Mouse (Mus musculus) monocyte, adult 5-6 weeks (primary cell): ENCODE data around the gene Gopc. TPM values are rescaled to one million over a fixed set of nuclear protein-coding genes. Genes with fewer than 3 reads are reported as not detected.

Source experiments
- ATAC-seq: fragments of 153-309, 156-312 bp; replicated peaks from 2 replicates; pipeline ENCODE4 v1.8.0; 2017; ENCODE audit warnings: mild to moderate bottlenecking; ENCODE audit not compliant: low TSS enrichment, insufficient number of reproducible peaks, severe bottlenecking, poor library complexity, low FRiP score
- total RNA-seq: library from RNA; stranded (forward); fragments of 200-1000, 200-491, 200-594 nt; gene quantifications from 3 replicates; pipeline ENCODE4 v1.2.3, GENCODE M21; 2017

Gene Gopc
- 28.0 to 31.4 TPM (median 29.3 TPM) in 3 replicates for total RNA-seq

- peak; percentile 96 for ATAC-seq
Observed at GRCm38 (mm10) chr10:52381845-52382591, at the start of gene Gopc. Gene Gopc (minus strand): TSS chr10:52382124.

GRCm38 (mm10) chr10:52430953-52431352, 49.0 kb upstream of the Gopc start:
- ATAC-seq: no peak

GRCm38 (mm10) chr10:52427634-52428415, 45.9 kb upstream of the Gopc start:
- ATAC-seq: no peak

- no peak for ATAC-seq
Observed at GRCm38 (mm10) chr10:52426314-52426980, 44.5 kb upstream of the Gopc start.

GRCm38 (mm10) chr10:52423097-52423496, 41.2 kb upstream of the Gopc start:
- no peak for ATAC-seq

- no peak for ATAC-seq
Observed at GRCm38 (mm10) chr10:52421716-52422115, 39.8 kb upstream of the Gopc start.

- ATAC-seq: no peak
Observed at GRCm38 (mm10) chr10:52420526-52420925, 38.6 kb upstream of the Gopc start.

GRCm38 (mm10) chr10:52419402-52419801, 37.5 kb upstream of the Gopc start:
- ATAC-seq: no peak

GRCm38 (mm10) chr10:52418931-52419330, 37.0 kb upstream of the Gopc start:
- no peak for ATAC-seq

- ATAC-seq: peak; percentile 40
Observed at GRCm38 (mm10) chr10:52417998-52418860, 36.3 kb upstream of the Gopc start.

GRCm38 (mm10) chr10:52417299-52417997, 35.5 kb upstream of the Gopc start, which contains the start of gene Nus1:
Gene Nus1 (plus strand): TSS chr10:52417547.
- ATAC-seq: peak; percentile 95

- ATAC-seq: no peak
Observed at GRCm38 (mm10) chr10:52416458-52416857, 34.5 kb upstream of the Gopc start.

- ATAC-seq: no peak
Observed at GRCm38 (mm10) chr10:52415020-52415419, 33.1 kb upstream of the Gopc start.

- no peak for ATAC-seq
Observed at GRCm38 (mm10) chr10:52407526-52407925, 25.6 kb upstream of the Gopc start.

- ATAC-seq: no peak
Observed at GRCm38 (mm10) chr10:52405160-52405559, 23.2 kb upstream of the Gopc start.

GRCm38 (mm10) chr10:52399722-52400121, 17.8 kb upstream of the Gopc start:
- no peak for ATAC-seq

GRCm38 (mm10) chr10:52398715-52399114, 16.8 kb upstream of the Gopc start:
- no peak for ATAC-seq

- ATAC-seq: no peak
Observed at GRCm38 (mm10) chr10:52396647-52397046, 14.7 kb upstream of the Gopc start.
